Mouse (Mus musculus) gastrocnemius, postnatal 4 days (tissue): Measurements from ENCODE around the gene A030005L19Rik. TPM values are rescaled to one million over a fixed set of nuclear protein-coding genes. Genes with fewer than 3 reads are reported as not detected.

Experiments
- total RNA-seq, 2 experiments: library from RNA; stranded (reverse); gene quantifications; 2 replicates each; pipeline ENCODE4 v1.2.3; 2021

A030005L19Rik gene
- total RNA-seq, 2 experiments from 2014 or later = not detected

Other genes with a start within 250 kb of the A030005L19Rik start
- gene Mff, start 188.4 kb upstream of the A030005L19Rik start, total RNA-seq = 100 to 1,000 TPM; 146 to 158 TPM
- not detected for gene Tm4sf20, start 144.9 kb upstream of the A030005L19Rik start, total RNA-seq
- gene Gm47791, start 142.1 kb upstream of the A030005L19Rik start, total RNA-seq = not detected
- 10 to 100 TPM; 37.1 to 41.4 TPM for gene Agfg1, start 73.8 kb upstream of the A030005L19Rik start, total RNA-seq
- not detected for gene A030014E15Rik, start 11.6 kb downstream of the A030005L19Rik start, total RNA-seq
- gene Gm6217, start 18.1 kb downstream of the A030005L19Rik start, total RNA-seq = not detected
- gene A030003K21Rik, start 30.1 kb downstream of the A030005L19Rik start, total RNA-seq = not detected
- not detected for gene Gm7544, start 42.7 kb downstream of the A030005L19Rik start, total RNA-seq
- not detected for gene Gm47955, start 47.0 kb downstream of the A030005L19Rik start, total RNA-seq
- not detected for gene Gm47959, start 87.2 kb downstream of the A030005L19Rik start, total RNA-seq
- under 1 TPM; 0.25 to 0.26 TPM for gene Slc19a3, start 125.1 kb downstream of the A030005L19Rik start, total RNA-seq
- not detected for gene Krtap28-10, start 129.2 kb downstream of the A030005L19Rik start, total RNA-seq
- gene Gm47969, start 131.6 kb downstream of the A030005L19Rik start, total RNA-seq = not detected
- gene A030005K14Rik, start 146.1 kb downstream of the A030005L19Rik start, total RNA-seq = not detected
- gene Krtap28-13, start 147.6 kb downstream of the A030005L19Rik start, total RNA-seq = not detected
- not detected for gene Ccl20, start 203.4 kb downstream of the A030005L19Rik start, total RNA-seq
- gene Daw1, start 246.4 kb downstream of the A030005L19Rik start, total RNA-seq = not detected